Mouse (Mus musculus) neural tube, embryonic 12.5 days (tissue): Measurements from ENCODE around the gene Zmym2. TPM values are rescaled to one million over a fixed set of nuclear protein-coding genes. Genes with fewer than 3 reads are reported as not detected.
"Not testable (repeated sequence)": the region's sequence is repeated elsewhere in the genome, so short reads cannot be mapped to it uniquely, and the experiment has no call there.

Source experiments
- ATAC-seq: fragments of 200-750 bp; cut with Nextera tagmentation; 2 replicates; pipeline ENCODE4 v1.8.0; 2017; ENCODE audit warnings: low read depth, mild to moderate bottlenecking, moderate TSS enrichment, moderate library complexity; ENCODE audit not compliant: low FRiP score
- H3K27ac ChIP-seq: fragments of 300-500 bp; sonication (generic); 2 replicates; pipeline ENCODE4 v1.5.1; 2016
- H3K27me3 ChIP-seq: fragments of 300-500 bp; sonication (generic); replicated peaks from 2 replicates; pipeline ENCODE4 v1.6.1; 2016; ENCODE audit warnings: mild to moderate bottlenecking
- H3K36me3 ChIP-seq: fragments of 300-500 bp; sonication (generic); 2 replicates; pipeline ENCODE4 v1.6.1; 2016; ENCODE audit warnings: mild to moderate bottlenecking
- H3K4me1 ChIP-seq: fragments of 300-500 bp; sonication (generic); 2 replicates; pipeline ENCODE4 v1.6.1; 2016
- H3K4me2 ChIP-seq: fragments of 300-500 bp; sonication (generic); replicated peaks from 2 replicates; pipeline ENCODE4 v1.6.1; 2016; ENCODE audit warnings: mild to moderate bottlenecking
- H3K4me3 ChIP-seq: fragments of 300-500 bp; sonication (generic); 2 replicates; pipeline ENCODE4 v1.5.1; 2016
- H3K9ac ChIP-seq: fragments of 300-500 bp; sonication (generic); 2 replicates; pipeline ENCODE4 v1.6.1; 2016; ENCODE audit warnings: mild to moderate bottlenecking
- H3K9me3 ChIP-seq: fragments of 300-500 bp; sonication (generic); 2 replicates; pipeline ENCODE4 v1.6.1; 2016; ENCODE audit warnings: mild to moderate bottlenecking
- WGBS: fragments of 180-500 bp; shearing (Covaris S2); methylation state at CpG from one replicate; pipeline ENCODE4 v1.1.7; 2016; 5-methylcytosine and 5-hydroxymethylcytosine counted together
- polyA plus RNA-seq: library from polyadenylated mRNA; unstranded; fragments of >200 nt; fragmentation: Nextera tagmentation; extraction: Ambion mirVana; gene quantifications from 2 replicates; pipeline ENCODE4 v1.2.1, GENCODE M21; 2016

Zmym2 gene
- polyA plus RNA-seq, 1 experiment from 2014 or later = 79.8 TPM

GRCm38 (mm10) chr14:56885308-56885771 is 1.1 kb upstream of the Zmym2 start:
- H3K27ac ChIP-seq = 0 out of 2 replicates have a peak overlapping the region, but pooled peaks have one; percentile 60
- peaks cover 7% of the 10 kb centered on the region for H3K4me1 ChIP-seq
- WGBS = under 1% methylated on average over 36 of the region's 36 CpGs
- H3K4me3 ChIP-seq = peak overlapping the region; percentile 55
- peak overlapping the region; percentile 71 for H3K4me2 ChIP-seq
- no peaks in the 10 kb centered on the region for H3K9me3 ChIP-seq
- no peaks in the 10 kb centered on the region for H3K27me3 ChIP-seq
- ATAC-seq = peak; percentile 21
- H3K36me3 ChIP-seq = peaks cover 12% of the 10 kb centered on the region; the same call in 1 of the 2 replicates
- H3K9ac ChIP-seq = peak overlapping the region; percentile 67

- ATAC-seq = peak; percentile 95
- WGBS = under 1% methylated on average over 50 of the region's 69 CpGs
- H3K9ac ChIP-seq = peak overlapping the region; percentile 67
Observed at GRCm38 (mm10) chr14:56885986-56886593, 363 bp upstream of the Zmym2 start.

GRCm38 (mm10) chr14:56887514-56887880 is 1.0 kb downstream of the Zmym2 start:
- 0% methylated on average over 3 of the region's 3 CpGs for whole genome bisulfite sequencing
- Histone ChIP-seq H3K4me1 (peaks cover 7% of the 10 kb centered on the region), H3K27me3 (no peaks in the 10 kb centered on the region), H3K4me2 (peak overlapping the region; percentile 63), H3K36me3 (peaks cover 17% of the 10 kb centered on the region; the same call in 1 of the 2 replicates), H3K4me3 (peak overlapping the region; percentile 89), H3K27ac (peak overlapping the region; percentile 98), H3K9me3 (no peaks in the 10 kb centered on the region), H3K9ac (peak overlapping the region; percentile 95)
- no peak for ATAC-seq

More at GRCm38 (mm10) chr14:56885986-56886593, 363 bp upstream of the Zmym2 start:
- Histone ChIP-seq H3K36me3 (peaks cover 14% of the 10 kb centered on the region; the same call in 1 of the 2 replicates), H3K4me2 (peak overlapping the region; percentile 71), H3K27ac (peak overlapping the region; percentile 66; the same call in 1 of the 2 replicates), H3K4me3 (peak overlapping the region; percentile 55)
- not testable (repeated sequence) for H3K4me1 ChIP-seq, H3K9me3 ChIP-seq, H3K27me3 ChIP-seq

- Histone ChIP-seq H3K36me3 (peaks cover 18% of the 10 kb centered on the region; the same call in 1 of the 2 replicates), H3K27ac (peak overlapping the region; percentile 98; the same call in 1 of the 2 replicates), H3K27me3 (no peaks in the 10 kb centered on the region), H3K4me1 (peaks cover 7% of the 10 kb centered on the region), H3K9me3 (no peaks in the 10 kb centered on the region), H3K4me2 (peak overlapping the region; percentile 63), H3K4me3 (peak overlapping the region; percentile 89), H3K9ac (peak overlapping the region; percentile 95)
- 0% methylated on average over 9 of the region's 9 CpGs for WGBS
- ATAC-seq = no peak
Observed at GRCm38 (mm10) chr14:56887887-56888286, 1.4 kb downstream of the Zmym2 start.

GRCm38 (mm10) chr14:56888416-56888815 is 2.0 kb downstream of the Zmym2 start:
- WGBS = 81% methylated on average over 2 of the region's 2 CpGs
- no peaks in the 10 kb centered on the region for H3K9me3 ChIP-seq
- H3K4me3 ChIP-seq = peak overlapping the region; percentile 89
- H3K36me3 ChIP-seq = peaks cover 22% of the 10 kb centered on the region; the same call in 1 of the 2 replicates
- peak overlapping the region; percentile 63 for H3K4me2 ChIP-seq
- H3K27me3 ChIP-seq = no peaks in the 10 kb centered on the region
- H3K27ac ChIP-seq = no peak overlapping the region
- peaks cover 7% of the 10 kb centered on the region for H3K4me1 ChIP-seq
- no peak overlapping the region for H3K9ac ChIP-seq
- ATAC-seq = no peak

- Histone ChIP-seq H3K27me3 (no peaks in the 10 kb centered on the region), H3K36me3 (peaks cover 40% of the 10 kb centered on the region; the same call in 1 of the 2 replicates)
- WGBS = 92% methylated on average over 2 of the region's 2 CpGs
Observed at GRCm38 (mm10) chr14:56894417-56894816, 8.0 kb downstream of the Zmym2 start.

GRCm38 (mm10) chr14:56896521-56896920 is 10.1 kb downstream of the Zmym2 start:
- H3K36me3 ChIP-seq = peaks cover 29% of the 10 kb centered on the region; the same call in 1 of the 2 replicates
- no peaks in the 10 kb centered on the region for H3K4me1 ChIP-seq
- no peak for ATAC-seq
- H3K4me3 ChIP-seq = no peak overlapping the region
- H3K27ac ChIP-seq = no peak overlapping the region
- H3K9ac ChIP-seq = no peak overlapping the region
- H3K27me3 ChIP-seq = no peaks in the 10 kb centered on the region
- H3K9me3 ChIP-seq = no peaks in the 10 kb centered on the region
- H3K4me2 ChIP-seq = no peak overlapping the region
- 100% methylated on average over 1 of the region's 1 CpGs for WGBS

More at GRCm38 (mm10) chr14:56894417-56894816, 8.0 kb downstream of the Zmym2 start:
- Histone ChIP-seq H3K4me3 (no peak overlapping the region), H3K4me2 (no peak overlapping the region), H3K9me3 (no peaks in the 10 kb centered on the region), H3K27ac (no peak overlapping the region), H3K9ac (no peak overlapping the region), H3K4me1 (no peaks in the 10 kb centered on the region; the same call in 1 of the 2 replicates)
- ATAC-seq = no peak

- Histone ChIP-seq H3K27ac (no peak overlapping the region), H3K4me1 (no peaks in the 10 kb centered on the region), H3K4me2 (no peak overlapping the region), H3K4me3 (no peak overlapping the region), H3K27me3 (no peaks in the 10 kb centered on the region), H3K9me3 (no peaks in the 10 kb centered on the region), H3K36me3 (peaks cover 29% of the 10 kb centered on the region; the same call in 1 of the 2 replicates), H3K9ac (no peak overlapping the region)
- ATAC-seq = no peak
- 87% methylated on average over 2 of the region's 2 CpGs for WGBS
Observed at GRCm38 (mm10) chr14:56897475-56897874, 11.0 kb downstream of the Zmym2 start.

- H3K9ac ChIP-seq = no peak overlapping the region
- H3K4me1 ChIP-seq = no peaks in the 10 kb centered on the region
- ATAC-seq = no peak
- H3K4me3 ChIP-seq = no peak overlapping the region
- H3K9me3 ChIP-seq = no peaks in the 10 kb centered on the region
- H3K27me3 ChIP-seq = no peaks in the 10 kb centered on the region
- peaks cover 28% of the 10 kb centered on the region for H3K36me3 ChIP-seq
- H3K27ac ChIP-seq = no peak overlapping the region
- H3K4me2 ChIP-seq = no peak overlapping the region
Observed at GRCm38 (mm10) chr14:56899656-56900055, 13.2 kb downstream of the Zmym2 start.

GRCm38 (mm10) chr14:56903039-56903438 is 16.6 kb downstream of the Zmym2 start:
- WGBS = 93% methylated on average over 6 of the region's 6 CpGs
- no peak for ATAC-seq
- Histone ChIP-seq H3K9ac (no peak overlapping the region), H3K4me3 (no peak overlapping the region), H3K4me1 (no peaks in the 10 kb centered on the region), H3K36me3 (peaks cover 35% of the 10 kb centered on the region), H3K9me3 (no peaks in the 10 kb centered on the region), H3K27me3 (no peaks in the 10 kb centered on the region), H3K27ac (no peak overlapping the region), H3K4me2 (no peak overlapping the region)

- H3K4me3 ChIP-seq = no peak overlapping the region
- no peaks in the 10 kb centered on the region for H3K27me3 ChIP-seq
- no peaks in the 10 kb centered on the region for H3K9me3 ChIP-seq
- no peak overlapping the region for H3K4me2 ChIP-seq
- H3K9ac ChIP-seq = no peak overlapping the region
- 96% methylated on average over 1 of the region's 1 CpGs for WGBS
- no peak overlapping the region for H3K27ac ChIP-seq
- ATAC-seq = no peak
- peaks cover 35% of the 10 kb centered on the region for H3K36me3 ChIP-seq
- H3K4me1 ChIP-seq = no peaks in the 10 kb centered on the region
Observed at GRCm38 (mm10) chr14:56905696-56906095, 19.2 kb downstream of the Zmym2 start.

GRCm38 (mm10) chr14:56918532-56918931 is 32.1 kb downstream of the Zmym2 start:
- no peak for ATAC-seq
- H3K4me1 ChIP-seq = no peaks in the 10 kb centered on the region
- H3K27me3 ChIP-seq = no peaks in the 10 kb centered on the region
- H3K36me3 ChIP-seq = peaks cover 28% of the 10 kb centered on the region
- H3K27ac ChIP-seq = no peak overlapping the region
- no peaks in the 10 kb centered on the region for H3K9me3 ChIP-seq
- no peak overlapping the region for H3K9ac ChIP-seq
- 74% methylated on average over 3 of the region's 3 CpGs for WGBS
- no peak overlapping the region for H3K4me2 ChIP-seq
- no peak overlapping the region for H3K4me3 ChIP-seq

GRCm38 (mm10) chr14:56935481-56935880 is 49.0 kb downstream of the Zmym2 start:
- Histone ChIP-seq H3K36me3 (peaks cover 33% of the 10 kb centered on the region), H3K27ac (no peak overlapping the region), H3K4me1 (no peaks in the 10 kb centered on the region), H3K27me3 (no peaks in the 10 kb centered on the region), H3K4me2 (no peak overlapping the region), H3K9ac (no peak overlapping the region), H3K4me3 (no peak overlapping the region), H3K9me3 (no peaks in the 10 kb centered on the region)
- ATAC-seq = no peak
- WGBS = 86% methylated on average over 6 of the region's 6 CpGs
